Mouse (Mus musculus): ENCODE measurements around the gene Hcrtr1. TPM values are rescaled to one million over a fixed set of nuclear protein-coding genes. Genes with fewer than 3 reads are reported as not detected.

The Hcrtr1 gene
- polyA plus RNA-seq, 1 experiment from 2014 or later, result not detected

GRCm38 (mm10) chr4:130170362-130170761, 31.2 kb upstream of the Hcrtr1 start:
- Histone ChIP-seq H3K4me1 (ENCODE audit: control insufficient read depth, insufficient read depth, low read length) (peaks cover 75% of the 10 kb centered on the region), H3K27ac (ENCODE audit: low read length) (peak overlapping the region; percentile 2), H3K4me2 (ENCODE audit: low read depth, low read length) (no peak overlapping the region), H3K36me3 (ENCODE audit: control insufficient read depth, insufficient read depth) (no peaks in the 10 kb centered on the region), H3K27me3 (ENCODE audit: control insufficient read depth, insufficient read depth, low read length) (no peaks in the 10 kb centered on the region), H3K4me3 (ENCODE audit: low read length) (no peak overlapping the region), H3K9me3 (replicated peaks; ENCODE audit: control insufficient read depth, low read length) (no peaks in the 10 kb centered on the region), H3K9ac (ENCODE audit: low read length) (no peak overlapping the region)
- 44% methylated on average over 4 of the region's 4 CpGs for WGBS
- ATAC-seq (replicated peaks; ENCODE audit: extremely low read depth, insufficient read depth, low FRiP score), result no peak

GRCm38 (mm10) chr4:130169411-130169971, 30.3 kb upstream of the Hcrtr1 start:
- no peaks in the 10 kb centered on the region for H3K9me3 ChIP-seq (replicated peaks; ENCODE audit: control insufficient read depth, low read length)
- no peak overlapping the region for H3K4me2 ChIP-seq (ENCODE audit: low read depth, low read length)
- no peak for ATAC-seq (replicated peaks; ENCODE audit: extremely low read depth, insufficient read depth, low FRiP score)
- H3K9ac ChIP-seq (ENCODE audit: low read length), result no peak overlapping the region
- peaks cover 67% of the 10 kb centered on the region for H3K4me1 ChIP-seq (ENCODE audit: control insufficient read depth, insufficient read depth, low read length)
- no peaks in the 10 kb centered on the region for H3K27me3 ChIP-seq (ENCODE audit: control insufficient read depth, insufficient read depth, low read length)
- H3K27ac ChIP-seq (ENCODE audit: low read length), result peak overlapping the region; percentile 90
- H3K4me3 ChIP-seq (ENCODE audit: low read length), result no peak overlapping the region
- H3K36me3 ChIP-seq (ENCODE audit: control insufficient read depth, insufficient read depth), result no peaks in the 10 kb centered on the region
- 83% methylated on average over 16 of the region's 16 CpGs for WGBS

GRCm38 (mm10) chr4:130168280-130169183, 29.4 kb upstream of the Hcrtr1 start:
- H3K27ac ChIP-seq (ENCODE audit: low read length), result peak overlapping the region; percentile 90
- ATAC-seq (replicated peaks; ENCODE audit: extremely low read depth, insufficient read depth, low FRiP score), result peak; percentile 80
- peak overlapping the region; percentile 59 for H3K4me2 ChIP-seq (ENCODE audit: low read depth, low read length)
- H3K36me3 ChIP-seq (ENCODE audit: control insufficient read depth, insufficient read depth), result no peaks in the 10 kb centered on the region
- H3K4me1 ChIP-seq (ENCODE audit: control insufficient read depth, insufficient read depth, low read length), result peaks cover 66% of the 10 kb centered on the region
- H3K9ac ChIP-seq (ENCODE audit: low read length), result peak overlapping the region; percentile 62
- no peaks in the 10 kb centered on the region for H3K27me3 ChIP-seq (ENCODE audit: control insufficient read depth, insufficient read depth, low read length)
- WGBS, result 34% methylated on average over 16 of the region's 16 CpGs
- H3K9me3 ChIP-seq (replicated peaks; ENCODE audit: control insufficient read depth, low read length), result no peaks in the 10 kb centered on the region
- H3K4me3 ChIP-seq (ENCODE audit: low read length), result no peak overlapping the region; the same call in 1 of the 2 replicates

GRCm38 (mm10) chr4:130167814-130168213, 28.7 kb upstream of the Hcrtr1 start:
- H3K27me3 ChIP-seq (ENCODE audit: control insufficient read depth, insufficient read depth, low read length), result no peaks in the 10 kb centered on the region
- WGBS, result 30% methylated on average over 9 of the region's 9 CpGs
- H3K4me2 ChIP-seq (ENCODE audit: low read depth, low read length), result peak overlapping the region; percentile 59
- no peaks in the 10 kb centered on the region for H3K9me3 ChIP-seq (replicated peaks; ENCODE audit: control insufficient read depth, low read length)
- 0 out of 2 replicates have a peak, but pooled peaks have one; percentile 0 for ATAC-seq (replicated peaks; ENCODE audit: extremely low read depth, insufficient read depth, low FRiP score)
- no peaks in the 10 kb centered on the region for H3K36me3 ChIP-seq (ENCODE audit: control insufficient read depth, insufficient read depth)
- peak overlapping the region; percentile 62 for H3K9ac ChIP-seq (ENCODE audit: low read length)
- no peak overlapping the region; the same call in 1 of the 2 replicates for H3K4me3 ChIP-seq (ENCODE audit: low read length)
- H3K4me1 ChIP-seq (ENCODE audit: control insufficient read depth, insufficient read depth, low read length), result peaks cover 67% of the 10 kb centered on the region
- H3K27ac ChIP-seq (ENCODE audit: low read length), result peak overlapping the region; percentile 90

GRCm38 (mm10) chr4:130167321-130167720, 28.2 kb upstream of the Hcrtr1 start:
- Histone ChIP-seq H3K27ac (ENCODE audit: low read length) (peak overlapping the region; percentile 90), H3K36me3 (ENCODE audit: control insufficient read depth, insufficient read depth) (no peaks in the 10 kb centered on the region), H3K4me1 (ENCODE audit: control insufficient read depth, insufficient read depth, low read length) (peaks cover 64% of the 10 kb centered on the region), H3K9me3 (replicated peaks; ENCODE audit: control insufficient read depth, low read length) (no peaks in the 10 kb centered on the region), H3K9ac (ENCODE audit: low read length) (peak overlapping the region; percentile 62), H3K27me3 (ENCODE audit: control insufficient read depth, insufficient read depth, low read length) (no peaks in the 10 kb centered on the region), H3K4me2 (ENCODE audit: low read depth, low read length) (peak overlapping the region; percentile 59), H3K4me3 (ENCODE audit: low read length) (no peak overlapping the region)
- WGBS, result 69% methylated on average over 22 of the region's 22 CpGs
- ATAC-seq (replicated peaks; ENCODE audit: extremely low read depth, insufficient read depth, low FRiP score), result no peak

GRCm38 (mm10) chr4:130166592-130166991, 27.4 kb upstream of the Hcrtr1 start:
- ATAC-seq (replicated peaks; ENCODE audit: extremely low read depth, insufficient read depth, low FRiP score), result no peak
- H3K4me3 ChIP-seq (ENCODE audit: low read length), result no peak overlapping the region
- 0 out of 2 replicates have a peak overlapping the region, but pooled peaks have one; percentile 18 for H3K9ac ChIP-seq (ENCODE audit: low read length)
- 76% methylated on average over 8 of the region's 8 CpGs for WGBS
- peak overlapping the region; percentile 44 for H3K27ac ChIP-seq (ENCODE audit: low read length)
- no peaks in the 10 kb centered on the region for H3K9me3 ChIP-seq (replicated peaks; ENCODE audit: control insufficient read depth, low read length)
- no peaks in the 10 kb centered on the region for H3K36me3 ChIP-seq (ENCODE audit: control insufficient read depth, insufficient read depth)
- H3K27me3 ChIP-seq (ENCODE audit: control insufficient read depth, insufficient read depth, low read length), result no peaks in the 10 kb centered on the region
- no peak overlapping the region for H3K4me2 ChIP-seq (ENCODE audit: low read depth, low read length)
- H3K4me1 ChIP-seq (ENCODE audit: control insufficient read depth, insufficient read depth, low read length), result peaks cover 61% of the 10 kb centered on the region

- no peak overlapping the region for H3K9ac ChIP-seq (ENCODE audit: low read length)
- H3K4me3 ChIP-seq (ENCODE audit: low read length), result no peak overlapping the region
- no peaks in the 10 kb centered on the region for H3K9me3 ChIP-seq (replicated peaks; ENCODE audit: control insufficient read depth, low read length)
- H3K27me3 ChIP-seq (ENCODE audit: control insufficient read depth, insufficient read depth, low read length), result no peaks in the 10 kb centered on the region
- H3K27ac ChIP-seq (ENCODE audit: low read length), result no peak overlapping the region
- H3K4me1 ChIP-seq (ENCODE audit: control insufficient read depth, insufficient read depth, low read length), result peaks cover 59% of the 10 kb centered on the region
- ATAC-seq (replicated peaks; ENCODE audit: extremely low read depth, insufficient read depth, low FRiP score), result no peak
- no peaks in the 10 kb centered on the region for H3K36me3 ChIP-seq (ENCODE audit: control insufficient read depth, insufficient read depth)
- WGBS, result 80% methylated on average over 18 of the region's 18 CpGs
- H3K4me2 ChIP-seq (ENCODE audit: low read depth, low read length), result no peak overlapping the region
These were observed 26.9 kb upstream of the Hcrtr1 start for GRCm38 (mm10) chr4:130166061-130166460.

GRCm38 (mm10) chr4:130164121-130164520, 25.0 kb upstream of the Hcrtr1 start:
- peaks cover 57% of the 10 kb centered on the region for H3K4me1 ChIP-seq (ENCODE audit: control insufficient read depth, insufficient read depth, low read length)
- peak overlapping the region; percentile 75 for H3K27ac ChIP-seq (ENCODE audit: low read length)
- peak overlapping the region; percentile 78; the same call in 1 of the 2 replicates for H3K9ac ChIP-seq (ENCODE audit: low read length)
- H3K4me3 ChIP-seq (ENCODE audit: low read length), result no peak overlapping the region
- H3K4me2 ChIP-seq (ENCODE audit: low read depth, low read length), result no peak overlapping the region
- no peak for ATAC-seq (replicated peaks; ENCODE audit: extremely low read depth, insufficient read depth, low FRiP score)
- no peaks in the 10 kb centered on the region for H3K36me3 ChIP-seq (ENCODE audit: control insufficient read depth, insufficient read depth)
- WGBS, result 82% methylated on average over 6 of the region's 6 CpGs
- H3K27me3 ChIP-seq (ENCODE audit: control insufficient read depth, insufficient read depth, low read length), result no peaks in the 10 kb centered on the region
- H3K9me3 ChIP-seq (replicated peaks; ENCODE audit: control insufficient read depth, low read length), result no peaks in the 10 kb centered on the region

- 5% methylated on average over 20 of the region's 20 CpGs for WGBS
- peak overlapping the region; percentile 78 for H3K9ac ChIP-seq (ENCODE audit: low read length)
- peak overlapping the region; percentile 35 for H3K4me3 ChIP-seq (ENCODE audit: low read length)
- no peaks in the 10 kb centered on the region for H3K36me3 ChIP-seq (ENCODE audit: control insufficient read depth, insufficient read depth)
- H3K27ac ChIP-seq (ENCODE audit: low read length), result peak overlapping the region; percentile 75
- H3K27me3 ChIP-seq (ENCODE audit: control insufficient read depth, insufficient read depth, low read length), result no peaks in the 10 kb centered on the region
- ATAC-seq (replicated peaks; ENCODE audit: extremely low read depth, insufficient read depth, low FRiP score), result peak; percentile 31
- H3K9me3 ChIP-seq (replicated peaks; ENCODE audit: control insufficient read depth, low read length), result no peaks in the 10 kb centered on the region
- peak overlapping the region; percentile 60 for H3K4me2 ChIP-seq (ENCODE audit: low read depth, low read length)
- H3K4me1 ChIP-seq (ENCODE audit: control insufficient read depth, insufficient read depth, low read length), result peaks cover 51% of the 10 kb centered on the region
These were observed 24.3 kb upstream of the Hcrtr1 start for GRCm38 (mm10) chr4:130163391-130163861.

Measured in heart, embryonic 16.5 days (tissue).